Comparison of ENCODE assay signal across 31 mouse cellular contexts in the genomic region with DNA sequence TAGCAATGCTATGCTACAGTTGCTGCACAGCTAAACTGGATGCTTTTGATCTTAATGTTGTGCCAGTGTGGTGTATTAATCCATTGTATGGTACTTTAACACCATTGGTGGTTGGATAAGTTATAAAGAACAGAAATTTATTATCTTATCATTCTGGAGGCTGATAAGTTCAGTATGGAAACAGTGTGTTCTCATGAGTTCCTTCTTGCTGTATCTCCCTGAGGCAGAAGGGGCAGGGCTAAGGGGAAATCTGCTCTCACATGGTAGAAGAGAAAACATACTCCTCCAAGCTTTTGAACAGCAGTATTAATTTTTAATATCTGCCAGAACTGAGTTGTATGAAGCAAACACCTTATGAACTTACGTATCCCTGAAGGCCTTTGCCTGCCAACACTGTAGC. TPM values are rescaled to one million over a fixed set of nuclear protein-coding genes. Genes with fewer than 3 reads are reported as not detected.
DNase-seq lines count a peak whose midpoint lies in the region; ATAC-seq and TF ChIP-seq lines count a peak whose summit lies in the region.
"Had no signal": no experiment of that assay in that cellular context is flagged by ENCODE, and none has a peak within 500 bp of the region (broad histone marks: within the 10 kb centered on the region; RNA-seq: fewer than 3 reads in every experiment).

No protein-coding gene starts in this region.

- H3K27ac ChIP-seq in heart, embryonic 13.5 days (replicated peaks): 0 out of 2 replicates have a peak overlapping the region, but pooled peaks have one; percentile 24
- H3K27ac ChIP-seq in MEL (ENCODE audit: control insufficient read depth, low read depth, low read length): no peak overlapping the region; the same call in 1 of the 2 replicates
- H3K27ac ChIP-seq in kidney, adult 2 months (ENCODE audit: insufficient read depth, low read depth, low read length): no peak overlapping the region
- H3K27ac ChIP-seq: embryonic facial prominence, embryonic 13.5 days; embryonic facial prominence, embryonic 15.5 days; forebrain, embryonic 10.5 days; forebrain, embryonic 12.5 days had no signal

- no peak overlapping the region for H3K9ac ChIP-seq in heart, embryonic 13.5 days
- H3K9ac ChIP-seq in MEL (ENCODE audit: control insufficient read depth, low read depth, low read length, poor library complexity, severe bottlenecking): no peak overlapping the region
- H3K9ac ChIP-seq: embryonic facial prominence, embryonic 13.5 days; embryonic facial prominence, embryonic 15.5 days; forebrain, embryonic 12.5 days had no signal

- TF ChIP-seq RAD21 in MEL (IDR thresholded peaks at IDR 0.05; ENCODE audit: low read depth, low read length): no peak

- TF ChIP-seq CTCF in MEL (IDR thresholded peaks at IDR 0.05 in 2 of 3, conservative IDR thresholded peaks at IDR 0.05 in 1 of 3; ENCODE audit: control insufficient read depth in 1 of 3, insufficient read depth in 1 of 3, low read depth in 2 of 3, low read length in 3 of 3, poor library complexity in 1 of 3, severe bottlenecking in 1 of 3): no peak
- TF ChIP-seq CTCF in kidney, adult 2 months (conservative IDR thresholded peaks at IDR 0.05; ENCODE audit: insufficient read depth, insufficient read length, low read depth, low read length): no peak

- H3K36me3 ChIP-seq in heart, embryonic 13.5 days: peaks cover 31% of the 10 kb centered on the region
- peaks cover 2 to 16% of the 10 kb centered on the region in 2 experiments; a peak in 3 of 4 replicates for H3K36me3 ChIP-seq in MEL (ENCODE audit: control insufficient read depth in 1 of 2, insufficient read depth in 2 of 2, low read length in 2 of 2)
- no peaks in the 10 kb centered on the region for H3K36me3 ChIP-seq in kidney, adult 2 months (ENCODE audit: control insufficient read depth, insufficient read depth, low read length)

- DNase-seq in heart, adult 8-10 months (ENCODE audit: low spot score): no peak
- DNase-seq in MEL (ENCODE audit: low read depth, low spot score): peak; percentile 63
- peak; percentile 3 for DNase-seq in c-Kit-positive CD71-negative TER-119-negative erythroid progenitor cells, embryonic 14.5 days (ENCODE audit: low read depth)
- no peak for DNase-seq in kidney, postnatal 36 days
- DNase-seq in kidney, adult 2 months: no peak
- DNase-seq in kidney, postnatal 4 days: no peak
- DNase-seq: adrenal gland, adult 2 months; adrenal gland, postnatal 10 days; adrenal gland, postnatal 25 days; B cell, adult 2 months; cerebellum, adult 11 months; cerebellum, adult 18-20 months; cerebellum, adult 8-10 months; cerebellum, adult 9-11 months; cerebellum, postnatal 14 days; cerebellum, postnatal 36 days; embryo, embryonic 11 days had no signal

- no peak for ATAC-seq in heart, embryonic 13.5 days (ENCODE audit: extremely low read depth, insufficient number of reproducible peaks, low FRiP score, low TSS enrichment)
- peak; percentile 42 for ATAC-seq in megakaryocyte progenitor cell, adult 5-6 weeks (replicated peaks; ENCODE audit: poor library complexity)
- ATAC-seq: activated CD4-positive, CD25-positive, alpha-beta regulatory T cell, adult 4 months; CD4-positive, CD25-positive, alpha-beta regulatory T cell, adult 4 months; forebrain, embryonic 14.5 days; forebrain, embryonic 16.5 days; Patski had no signal

- H3K27me3 ChIP-seq in heart, embryonic 13.5 days (replicated peaks): no peaks in the 10 kb centered on the region
- no peaks in the 10 kb centered on the region for H3K27me3 ChIP-seq in MEL (ENCODE audit: control insufficient read depth in 1 of 2, insufficient read depth in 2 of 2, low read length in 2 of 2)
- no peaks in the 10 kb centered on the region for H3K27me3 ChIP-seq in kidney, adult 2 months (replicated peaks; ENCODE audit: control insufficient read depth, insufficient read depth, low read length)
- H3K27me3 ChIP-seq: CH12.LX; embryonic facial prominence, embryonic 13.5 days; embryonic facial prominence, embryonic 15.5 days; forebrain, embryonic 12.5 days; Patski had no signal

- TF ChIP-seq POLR2A in MEL (IDR thresholded peaks at IDR 0.05; ENCODE audit: control insufficient read depth in 1 of 2, insufficient read depth in 1 of 2, low read depth in 1 of 2, low read length in 2 of 2, poor library complexity in 1 of 2): no peak
- no peak for TF ChIP-seq POLR2A in kidney, adult 2 months (IDR thresholded peaks at IDR 0.05; ENCODE audit: low read depth, low read length)

- H3K4me1 ChIP-seq in heart, embryonic 13.5 days: peaks cover 10% of the 10 kb centered on the region
- peaks cover 0 to 7% of the 10 kb centered on the region in 2 experiments; a peak in 3 of 4 replicates for H3K4me1 ChIP-seq in MEL (ENCODE audit: control insufficient read depth in 1 of 2, insufficient read depth in 2 of 2, low read length in 2 of 2)
- H3K4me1 ChIP-seq in kidney, adult 2 months (ENCODE audit: control insufficient read depth, insufficient read depth, low read length): no peaks in the 10 kb centered on the region
- H3K4me1 ChIP-seq: embryonic facial prominence, embryonic 13.5 days; embryonic facial prominence, embryonic 15.5 days; forebrain, embryonic 10.5 days; forebrain, embryonic 12.5 days had no signal

- H3K79me2 ChIP-seq in MEL (ENCODE audit: control insufficient read depth, insufficient read depth, low read length, poor library complexity): no peaks in the 10 kb centered on the region; the same call in 1 of the 2 replicates

- no peak overlapping the region for H3K4me3 ChIP-seq in heart, embryonic 13.5 days
- H3K4me3 ChIP-seq in MEL (ENCODE audit: control insufficient read depth in 1 of 2, insufficient read depth in 1 of 2, low read depth in 2 of 2, low read length in 2 of 2): no peak overlapping the region
- H3K4me3 ChIP-seq in kidney, adult 2 months (ENCODE audit: insufficient read depth, low read depth, low read length): no peak overlapping the region
- H3K4me3 ChIP-seq: embryonic facial prominence, embryonic 13.5 days; embryonic facial prominence, embryonic 15.5 days; erythroblast, embryonic 14.5 days; forebrain, embryonic 10.5 days; forebrain, embryonic 12.5 days had no signal

- H3K9me3 ChIP-seq in heart, embryonic 13.5 days: peaks cover 10% of the 10 kb centered on the region
- H3K9me3 ChIP-seq in MEL (replicated peaks; ENCODE audit: insufficient read depth, low read length): no peaks in the 10 kb centered on the region
- H3K9me3 ChIP-seq: G1E had no signal

- no peak overlapping the region for H3K4me2 ChIP-seq in heart, embryonic 13.5 days
- H3K4me2 ChIP-seq: embryonic facial prominence, embryonic 13.5 days; embryonic facial prominence, embryonic 15.5 days; forebrain, embryonic 12.5 days had no signal

- 72% methylated on average over 1 of the region's 1 CpGs for WGBS in heart, embryonic 13.5 days
- 87% methylated on average over 1 of the region's 1 CpGs for WGBS in kidney, adult 2 months

- TF ChIP-seq EP300 in MEL (IDR thresholded peaks at IDR 0.05; ENCODE audit: low read depth in 1 of 2, low read length in 2 of 2): peak; percentile 56 to 75

TF ChIP-seq in MEL, 35 proteins besides CTCF, POLR2A, EP300 and RAD21 (continues in another document):
- peak; percentile 17; the same call in 1 of the 2 replicates for TF ChIP-seq RCOR1 (IDR thresholded peaks at IDR 0.05; ENCODE audit: low read depth, low read length)
- peak; percentile 56; the same call in 1 of the 2 replicates for TF ChIP-seq SIN3A (IDR thresholded peaks at IDR 0.05; ENCODE audit: low read length)
- TF ChIP-seq HCFC1 (IDR thresholded peaks at IDR 0.05; ENCODE audit: low read depth, low read length): no peak
- TF ChIP-seq USF1 (IDR thresholded peaks at IDR 0.05; ENCODE audit: low read depth, low read length): no peak
- TF ChIP-seq TCF12 (IDR thresholded peaks at IDR 0.05; ENCODE audit: low read depth, low read length): peak; percentile 57
- TF ChIP-seq ETS1 (IDR thresholded peaks at IDR 0.05; ENCODE audit: low read depth, low read length): 0 out of 2 replicates have a peak, but pooled peaks have one; percentile 5

RNA-seq across cellular contexts. Expression of a gene that starts 20.5 kb away (rescaled TPM):
- polyA plus RNA-seq in heart, embryonic 13.5 days (2015; fragmentation: Nextera tagmentation; extraction: Ambion mirVana): 12.9 and 16.4 TPM in 2 replicates
- 10 to 100 TPM; 20.5 to 30.8 (median 28.3) TPM for total RNA-seq in heart, adult 8-10 months (2022)
- total RNA-seq in MEL (2012; rRNA removed): not detected in 2 replicates
- polyA plus RNA-seq in MEL (2012; ENCODE audit: insufficient read depth in 1 of 2, insufficient read length in 2 of 2, low read depth in 1 of 2, low replicate concordance in 2 of 2, missing spikeins in 1 of 2): not detected
- total RNA-seq in megakaryocyte progenitor cell, adult 5-6 weeks (2015): not detected in 2 replicates
- 0.04 TPM in 1 of 2 replicates, not detected in the other for total RNA-seq in megakaryocyte progenitor cell, adult 5-6 weeks (2017)
- 0.08 TPM in 1 of 2 replicates, not detected in the other for polyA plus RNA-seq in kidney, adult 2 months (2012; rRNA removed)
- total RNA-seq: CH12.LX had no signal
- polyA plus RNA-seq: erythroblast, embryonic 14.5 days; G1E had no signal

RNA-seq across cellular contexts. Expression of a gene that starts 38.6 kb away (rescaled TPM):
- 25.5 and 28.1 TPM in 2 replicates for polyA plus RNA-seq in heart, embryonic 13.5 days (2015; fragmentation: Nextera tagmentation; extraction: Ambion mirVana)
- total RNA-seq in heart, adult 8-10 months (2022): 10 to 100 TPM; 56.3 to 63.2 (median 59.0) TPM
- 20.0 and 27.1 TPM in 2 replicates for total RNA-seq in MEL (2012; rRNA removed)
- 10 to 100 TPM in 1 of 2 experiments, not detected in 1; 28.4 TPM for polyA plus RNA-seq in MEL (2012; ENCODE audit: insufficient read depth in 1 of 2, insufficient read length in 2 of 2, low read depth in 1 of 2, low replicate concordance in 2 of 2, missing spikeins in 1 of 2)
- total RNA-seq in megakaryocyte progenitor cell, adult 5-6 weeks (2015): 91.9 and 93.5 TPM in 2 replicates
- 60.3 and 62.2 TPM in 2 replicates for total RNA-seq in megakaryocyte progenitor cell, adult 5-6 weeks (2017)
- 16.7 and 17.7 TPM in 2 replicates for polyA plus RNA-seq in kidney, adult 2 months (2012; rRNA removed)

RNA-seq across cellular contexts. Expression of a gene that starts 38.7 kb away (rescaled TPM):
- 5.3 and 6.8 TPM in 2 replicates for polyA plus RNA-seq in heart, embryonic 13.5 days (2015; fragmentation: Nextera tagmentation; extraction: Ambion mirVana)
- total RNA-seq in heart, adult 8-10 months (2022): 1 to 10 TPM; 5.2 to 9.2 (median 7.0) TPM
- 9.6 and 11.9 TPM in 2 replicates for total RNA-seq in MEL (2012; rRNA removed)
- polyA plus RNA-seq in MEL (2012; ENCODE audit: insufficient read depth in 1 of 2, insufficient read length in 2 of 2, low read depth in 1 of 2, low replicate concordance in 2 of 2, missing spikeins in 1 of 2): 10 to 100 TPM in 1 of 2 experiments, not detected in 1; 12.1 TPM
- 15.5 and 17.7 TPM in 2 replicates for total RNA-seq in megakaryocyte progenitor cell, adult 5-6 weeks (2015)
- total RNA-seq in megakaryocyte progenitor cell, adult 5-6 weeks (2017): 10.0 and 15.4 TPM in 2 replicates
- 3.3 and 3.4 TPM in 2 replicates for polyA plus RNA-seq in kidney, adult 2 months (2012; rRNA removed)

RNA-seq across cellular contexts. Expression of a gene that starts 58.8 kb away (rescaled TPM):
- 46.7 and 46.9 TPM in 2 replicates for polyA plus RNA-seq in heart, embryonic 13.5 days (2015; fragmentation: Nextera tagmentation; extraction: Ambion mirVana)
- 10 to 100 TPM; 36.2 to 40.5 (median 36.7) TPM for total RNA-seq in heart, adult 8-10 months (2022)
- total RNA-seq in MEL (2012; rRNA removed): 30.9 and 34.0 TPM in 2 replicates
- polyA plus RNA-seq in MEL (2012; ENCODE audit: insufficient read depth in 1 of 2, insufficient read length in 2 of 2, low read depth in 1 of 2, low replicate concordance in 2 of 2, missing spikeins in 1 of 2): 10 to 100 TPM in 1 of 2 experiments, not detected in 1; 63.4 TPM
- 126 and 137 TPM in 2 replicates for total RNA-seq in megakaryocyte progenitor cell, adult 5-6 weeks (2015)
- total RNA-seq in megakaryocyte progenitor cell, adult 5-6 weeks (2017): 47.5 and 56.2 TPM in 2 replicates
- polyA plus RNA-seq in kidney, adult 2 months (2012; rRNA removed): 2.4 and 4.7 TPM in 2 replicates

Comparison
In these comparisons a context has a peak if more than half of its experiments do, and no peak if none do; other contexts are left out.
1. DNase-seq: peak in MEL (single experiment) and c-Kit-positive CD71-negative TER-119-negative erythroid progenitor cells, embryonic 14.5 days (single experiment); none in heart, adult 8-10 months (single experiment), kidney, postnatal 36 days (0 of 2), kidney, adult 2 months (single experiment) and kidney, postnatal 4 days (0 of 2).
2. RNA of a gene that starts 20.5 kb away (total RNA-seq): 20.5 to 30.8 TPM in heart, adult 8-10 months; 0.04 TPM in megakaryocyte progenitor cell, adult 5-6 weeks and not detected in MEL; every median in the first group is over 10 times any median in the second.